Mouse (Mus musculus) embryonic facial prominence, embryonic 12.5 days (tissue): Measurements from ENCODE around the gene Tbc1d17. TPM values are rescaled to one million over a fixed set of nuclear protein-coding genes. Genes with fewer than 3 reads are reported as not detected.
A peak's percentile ranks its signal among the peaks of the same experiment; 100 is the strongest.

ENCODE experiments used
- ATAC-seq: fragments of 200-750 bp; cut with Nextera tagmentation; 2 replicates; pipeline ENCODE4 v1.8.0; 2017; ENCODE audit not compliant: insufficient number of reproducible peaks, insufficient read depth, low FRiP score, low TSS enrichment
- H3K27ac ChIP-seq: fragments of 300-500 bp; sonication (generic); 2 replicates; pipeline ENCODE4 v1.5.1; 2016; ENCODE audit warnings: mild to moderate bottlenecking
- H3K27me3 ChIP-seq: fragments of 300-500 bp; sonication (generic); 2 replicates; pipeline ENCODE4 v1.6.1; 2016; ENCODE audit warnings: mild to moderate bottlenecking, moderate library complexity
- H3K36me3 ChIP-seq: fragments of 300-500 bp; sonication (generic); 2 replicates; pipeline ENCODE4 v1.6.1; 2016; ENCODE audit warnings: mild to moderate bottlenecking
- H3K4me1 ChIP-seq: fragments of 300-500 bp; sonication (generic); 2 replicates; pipeline ENCODE4 v1.6.1; 2016
- H3K4me2 ChIP-seq: fragments of 300-500 bp; sonication (generic); replicated peaks from 2 replicates; pipeline ENCODE4 v1.6.1; 2016; ENCODE audit warnings: mild to moderate bottlenecking, moderate library complexity
- H3K4me3 ChIP-seq: fragments of 300-500 bp; sonication (generic); 2 replicates; pipeline ENCODE4 v1.5.1; 2016; ENCODE audit warnings: mild to moderate bottlenecking
- H3K9ac ChIP-seq: fragments of 300-500 bp; sonication (generic); 2 replicates; pipeline ENCODE4 v1.6.1; 2016; ENCODE audit warnings: mild to moderate bottlenecking, moderate library complexity
- H3K9me3 ChIP-seq: fragments of 300-500 bp; sonication (generic); 2 replicates; pipeline ENCODE4 v1.6.1; 2016; ENCODE audit warnings: mild to moderate bottlenecking, moderate library complexity
- WGBS: fragments of 180-500 bp; shearing (Covaris S2); methylation state at CpG from one replicate; pipeline ENCODE4 v1.1.7; 2016; 5-methylcytosine and 5-hydroxymethylcytosine counted together
- polyA plus RNA-seq: library from polyadenylated mRNA; unstranded; fragments of >200 nt; fragmentation: Nextera tagmentation; extraction: Ambion mirVana; gene quantifications from 2 replicates; pipeline ENCODE4 v1.2.1, GENCODE M21; 2016

The Tbc1d17 gene
- polyA plus RNA-seq, 1 experiment from 2014 or later: 105 TPM

DNA sequence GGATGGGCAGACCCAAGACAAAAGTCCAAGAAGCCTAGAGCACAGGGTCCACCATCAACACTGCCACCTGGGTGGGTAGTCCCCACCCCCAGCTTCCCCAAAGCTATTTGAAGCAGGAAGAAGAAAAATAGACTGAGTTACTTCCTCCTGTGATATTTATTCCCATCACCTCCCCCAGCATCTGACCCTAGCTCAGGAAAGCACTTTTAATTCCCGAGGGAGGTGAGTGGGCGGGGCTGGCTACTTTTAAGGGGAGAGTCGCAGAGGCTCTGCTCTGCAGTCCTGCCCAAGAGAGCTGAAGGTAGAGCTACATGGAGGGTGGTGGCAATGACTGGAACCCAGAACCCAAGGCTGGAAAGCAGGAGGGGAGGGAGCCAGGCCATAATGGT lies 12.9 kb downstream of the Tbc1d17 start:
- H3K27ac ChIP-seq: no peak overlapping the region
- H3K4me1 ChIP-seq: peaks cover 19% of the 10 kb centered on the region
- no peak overlapping the region for H3K4me3 ChIP-seq
- no peak overlapping the region for H3K9ac ChIP-seq
- peaks cover 26% of the 10 kb centered on the region for H3K27me3 ChIP-seq
- ATAC-seq: no peak
- no peaks in the 10 kb centered on the region for H3K9me3 ChIP-seq
- H3K4me2 ChIP-seq: no peak overlapping the region
- 44% methylated on average over 3 of the region's 3 CpGs for WGBS
- peaks cover 20% of the 10 kb centered on the region for H3K36me3 ChIP-seq

DNA sequence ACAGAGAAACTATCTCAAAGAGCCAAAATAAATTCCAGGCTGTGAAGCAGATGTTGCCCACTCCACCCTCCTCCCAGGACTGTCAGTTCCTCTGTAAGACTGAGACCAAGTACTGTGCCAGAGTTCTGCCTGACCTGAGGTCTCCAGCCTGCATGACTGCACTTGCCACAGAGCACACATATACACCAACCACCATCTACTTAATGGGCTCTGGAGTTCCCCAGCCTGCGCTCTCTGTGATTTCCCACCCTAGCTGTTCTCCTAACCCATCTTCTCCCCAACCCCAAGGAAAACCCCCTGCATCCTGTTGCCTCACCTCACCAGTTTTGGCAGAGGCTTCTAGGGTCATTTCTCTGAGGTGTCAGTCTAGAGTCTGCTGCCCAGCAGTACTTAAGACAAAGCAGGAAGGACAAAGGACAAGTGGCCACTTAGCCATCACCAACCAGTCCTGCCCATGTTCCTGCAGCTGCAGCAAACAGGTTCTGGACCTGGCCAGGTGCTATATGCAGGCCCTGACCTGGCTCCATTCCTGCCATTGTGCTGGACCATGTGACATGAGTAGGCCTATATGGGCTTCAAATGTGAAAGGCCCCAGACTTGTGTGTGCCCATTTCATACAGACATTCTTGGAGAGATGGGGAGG lies 13.4 kb downstream of the Tbc1d17 start:
- no peak overlapping the region for H3K4me2 ChIP-seq
- H3K36me3 ChIP-seq: peaks cover 21% of the 10 kb centered on the region
- peaks cover 21% of the 10 kb centered on the region for H3K27me3 ChIP-seq
- WGBS: 100% methylated on average over 1 of the region's 1 CpGs
- peaks cover 19% of the 10 kb centered on the region for H3K4me1 ChIP-seq
- no peak overlapping the region for H3K9ac ChIP-seq
- H3K4me3 ChIP-seq: no peak overlapping the region
- no peak overlapping the region for H3K27ac ChIP-seq
- no peaks in the 10 kb centered on the region for H3K9me3 ChIP-seq
- no peak for ATAC-seq

DNA sequence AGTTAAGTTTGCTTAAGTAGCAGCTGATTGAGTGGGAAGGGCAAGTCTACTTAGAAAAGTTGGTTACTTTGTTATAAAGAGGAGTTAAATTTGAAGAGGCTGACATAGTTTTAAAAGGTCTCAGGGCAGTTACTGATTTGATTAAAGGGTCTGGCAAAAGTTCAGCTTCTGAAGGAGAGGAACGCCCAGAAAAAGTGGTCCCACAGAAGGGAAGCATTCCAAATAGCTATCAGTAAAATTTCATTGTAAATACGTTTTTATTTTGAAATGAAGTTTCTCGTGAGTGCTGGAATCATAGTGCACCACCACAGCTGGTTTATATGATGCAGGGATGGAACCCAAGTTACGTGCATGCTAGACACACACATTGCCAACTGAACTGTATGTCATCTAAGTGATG lies 16.1 kb downstream of the Tbc1d17 start:
- Histone ChIP-seq H3K36me3 (peaks cover 43% of the 10 kb centered on the region), H3K9ac (no peak overlapping the region), H3K27ac (no peak overlapping the region), H3K27me3 (no peaks in the 10 kb centered on the region), H3K4me3 (no peak overlapping the region), H3K4me1 (peaks cover 5% of the 10 kb centered on the region; the same call in 1 of the 2 replicates), H3K9me3 (no peaks in the 10 kb centered on the region), H3K4me2 (no peak overlapping the region)
- no peak for ATAC-seq
- 75% methylated on average over 4 of the region's 4 CpGs for WGBS

DNA sequence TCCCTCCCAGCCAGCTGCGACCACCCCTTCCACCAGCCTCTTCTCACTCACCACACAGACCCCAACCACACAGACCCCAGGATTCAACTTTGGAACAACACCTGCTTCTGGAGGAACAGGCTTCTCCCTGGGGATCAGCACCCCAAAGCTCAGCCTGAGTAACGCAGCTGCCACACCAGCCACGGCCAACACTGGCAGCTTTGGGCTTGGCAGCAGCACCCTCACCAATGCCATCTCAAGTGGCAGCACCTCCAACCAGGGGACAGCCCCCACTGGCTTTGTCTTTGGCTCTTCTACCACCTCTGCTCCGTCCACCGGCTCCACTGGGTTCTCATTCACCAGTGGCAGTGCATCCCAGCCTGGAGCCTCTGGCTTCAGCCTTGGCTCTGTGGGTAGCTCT lies 20.2 kb downstream of the Tbc1d17 start:
- no peak overlapping the region for H3K4me3 ChIP-seq
- H3K27me3 ChIP-seq: no peaks in the 10 kb centered on the region
- WGBS: 89% methylated on average over 5 of the region's 5 CpGs
- peaks cover 46% of the 10 kb centered on the region for H3K36me3 ChIP-seq
- H3K27ac ChIP-seq: no peak overlapping the region
- no peak overlapping the region for H3K9ac ChIP-seq
- no peaks in the 10 kb centered on the region for H3K9me3 ChIP-seq
- peaks cover 9% of the 10 kb centered on the region; the same call in 1 of the 2 replicates for H3K4me1 ChIP-seq
- no peak for ATAC-seq
- no peak overlapping the region for H3K4me2 ChIP-seq

DNA sequence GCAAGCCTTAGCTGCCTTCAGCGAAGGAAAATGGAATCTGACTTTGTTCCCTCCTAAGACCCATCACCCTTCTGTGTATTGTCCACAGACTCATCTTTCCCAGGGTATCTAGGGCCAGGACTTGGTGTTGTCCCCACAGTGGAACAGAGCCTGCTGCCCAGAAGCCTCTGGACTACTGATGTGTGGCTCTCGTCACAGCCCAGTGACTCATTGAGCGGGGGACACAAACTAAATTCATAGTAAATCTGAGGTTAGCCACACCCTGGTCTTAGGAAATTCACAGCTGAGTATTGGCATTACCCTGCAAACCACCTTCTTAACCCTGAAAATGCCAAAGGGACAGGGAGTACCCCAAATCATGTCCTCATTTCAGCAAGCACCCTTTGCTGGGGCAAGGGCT lies 22.1 kb downstream of the Tbc1d17 start:
- ATAC-seq: no peak
- no peak overlapping the region for H3K9ac ChIP-seq
- H3K4me3 ChIP-seq: no peak overlapping the region
- peaks cover 41% of the 10 kb centered on the region for H3K36me3 ChIP-seq
- peaks cover 19% of the 10 kb centered on the region; the same call in 1 of the 2 replicates for H3K4me1 ChIP-seq
- no peaks in the 10 kb centered on the region for H3K9me3 ChIP-seq
- no peak overlapping the region for H3K27ac ChIP-seq
- no peak overlapping the region for H3K4me2 ChIP-seq
- no peaks in the 10 kb centered on the region for H3K27me3 ChIP-seq
- 92% methylated on average over 3 of the region's 3 CpGs for WGBS

DNA sequence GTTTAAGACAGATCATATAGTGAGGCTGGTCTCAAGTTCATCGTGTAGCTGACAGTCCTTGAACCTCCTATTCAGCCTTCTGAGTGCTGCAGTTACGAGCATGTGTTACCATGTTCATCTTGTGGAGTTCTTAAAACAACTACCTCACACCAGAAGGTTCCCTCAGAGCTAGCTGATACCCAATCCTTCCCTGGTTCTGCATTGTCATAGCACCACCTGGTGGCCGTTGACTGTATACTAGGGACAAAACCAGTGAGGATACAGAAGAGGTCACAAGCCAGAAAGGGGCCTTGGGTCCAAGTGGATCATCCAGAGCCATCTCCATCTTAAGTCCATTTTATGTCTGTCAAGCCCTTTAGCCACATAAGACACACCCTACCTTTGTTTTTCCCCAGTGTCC lies 24.0 kb downstream of the Tbc1d17 start:
- Histone ChIP-seq H3K27me3 (no peaks in the 10 kb centered on the region), H3K9me3 (no peaks in the 10 kb centered on the region), H3K4me2 (no peak overlapping the region), H3K4me3 (no peak overlapping the region), H3K9ac (no peak overlapping the region), H3K36me3 (peaks cover 22% of the 10 kb centered on the region), H3K4me1 (peaks cover 24% of the 10 kb centered on the region), H3K27ac (no peak overlapping the region)
- no peak for ATAC-seq
- 31% methylated on average over 3 of the region's 3 CpGs for WGBS

DNA sequence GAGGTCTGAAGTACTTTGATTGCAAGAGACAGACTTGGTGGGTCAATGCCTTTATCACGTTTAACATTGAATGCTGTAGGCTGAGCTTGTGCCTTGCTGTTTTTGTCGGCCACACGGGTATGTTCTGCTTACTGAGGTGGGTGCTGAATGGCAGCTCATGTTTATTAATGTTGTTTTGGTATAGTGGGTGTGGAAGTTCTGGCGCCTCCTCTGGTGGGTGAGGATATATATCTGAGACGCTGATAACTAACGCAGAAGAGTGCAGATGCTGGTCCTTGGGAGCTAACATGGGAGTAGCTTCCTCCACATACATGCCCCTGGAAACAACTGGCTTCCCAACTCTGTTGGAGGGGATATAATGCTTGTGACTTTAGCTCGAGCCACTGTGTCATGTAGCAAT lies 25.5 kb downstream of the Tbc1d17 start:
- Histone ChIP-seq H3K4me1 (peaks cover 38% of the 10 kb centered on the region), H3K4me3 (no peak overlapping the region), H3K36me3 (peaks cover 7% of the 10 kb centered on the region), H3K9me3 (no peaks in the 10 kb centered on the region), H3K27me3 (no peaks in the 10 kb centered on the region), H3K9ac (no peak overlapping the region), H3K4me2 (no peak overlapping the region), H3K27ac (no peak overlapping the region)
- no peak for ATAC-seq
- 50% methylated on average over 7 of the region's 7 CpGs for WGBS

DNA sequence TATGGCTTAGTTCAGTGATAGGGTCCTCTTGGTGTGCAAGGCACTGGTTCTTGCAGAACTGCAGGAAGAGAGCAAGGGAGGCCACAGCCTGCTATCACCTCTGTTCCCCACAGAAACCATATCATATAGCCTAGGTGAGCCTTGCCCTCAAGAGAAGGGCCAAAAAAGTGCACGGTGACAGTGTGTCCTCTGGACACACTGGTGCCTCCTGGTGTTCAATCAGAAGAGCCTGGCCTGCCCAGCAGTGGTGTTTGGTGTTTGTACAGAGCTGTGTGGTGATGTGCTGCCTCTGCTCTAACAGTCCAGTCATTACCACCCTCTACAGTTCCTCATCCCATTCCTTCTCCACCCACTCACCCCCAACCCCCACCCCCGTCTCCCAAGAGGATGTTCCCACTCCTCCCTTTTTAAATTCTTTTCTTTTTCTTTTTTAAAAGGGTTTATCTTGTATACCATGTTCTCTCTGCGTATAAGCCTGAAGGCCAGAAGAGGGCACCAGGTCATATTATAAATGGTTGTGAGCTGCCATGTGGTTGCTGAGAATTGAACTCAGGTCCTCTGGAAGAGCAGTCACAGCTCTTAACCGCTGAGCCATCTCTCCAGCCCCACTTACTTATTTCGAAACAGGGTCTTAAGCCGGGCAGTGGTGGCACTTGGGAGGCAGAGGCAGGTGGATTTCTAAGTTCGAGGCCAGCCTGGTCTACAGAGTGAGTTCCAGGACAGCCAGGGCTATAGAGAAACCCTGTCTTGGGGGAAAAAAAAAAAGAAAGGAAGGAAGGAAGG lies 27.0 kb downstream of the Tbc1d17 start:
- Histone ChIP-seq H3K27me3 (no peaks in the 10 kb centered on the region), H3K9ac (no peak overlapping the region), H3K9me3 (no peaks in the 10 kb centered on the region), H3K4me3 (no peak overlapping the region), H3K4me2 (no peak overlapping the region), H3K27ac (no peak overlapping the region), H3K36me3 (peaks cover 3% of the 10 kb centered on the region; the same call in 1 of the 2 replicates), H3K4me1 (peaks cover 49% of the 10 kb centered on the region)
- ATAC-seq: no peak
- 83% methylated on average over 7 of the region's 7 CpGs for WGBS

DNA sequence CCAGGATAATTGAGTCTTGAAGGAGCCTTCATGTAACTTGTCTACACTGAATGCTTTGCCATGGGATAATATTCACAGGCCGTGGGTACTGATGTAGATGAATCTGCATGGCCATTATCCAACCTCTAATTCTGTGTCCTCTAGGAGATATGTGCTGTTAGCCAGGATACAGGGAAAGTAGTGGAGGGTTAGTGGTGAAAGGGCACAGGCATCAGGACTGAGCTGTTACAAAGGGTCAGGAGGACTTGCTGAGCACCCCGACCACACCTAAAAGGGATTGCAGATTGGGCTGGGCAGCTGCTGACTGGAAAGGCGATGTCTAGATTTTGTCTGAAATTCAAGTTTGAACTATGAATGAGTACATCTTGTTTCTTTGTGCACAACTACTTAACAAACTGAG lies 28.4 kb downstream of the Tbc1d17 start:
- Histone ChIP-seq H3K4me3 (no peak overlapping the region), H3K27me3 (no peaks in the 10 kb centered on the region), H3K27ac (no peak overlapping the region), H3K9ac (no peak overlapping the region), H3K4me1 (peaks cover 49% of the 10 kb centered on the region), H3K36me3 (peaks cover under 1% of the 10 kb centered on the region; the same call in 1 of the 2 replicates), H3K9me3 (no peaks in the 10 kb centered on the region), H3K4me2 (no peak overlapping the region)
- WGBS: 90% methylated on average over 3 of the region's 3 CpGs
- ATAC-seq: no peak

DNA sequence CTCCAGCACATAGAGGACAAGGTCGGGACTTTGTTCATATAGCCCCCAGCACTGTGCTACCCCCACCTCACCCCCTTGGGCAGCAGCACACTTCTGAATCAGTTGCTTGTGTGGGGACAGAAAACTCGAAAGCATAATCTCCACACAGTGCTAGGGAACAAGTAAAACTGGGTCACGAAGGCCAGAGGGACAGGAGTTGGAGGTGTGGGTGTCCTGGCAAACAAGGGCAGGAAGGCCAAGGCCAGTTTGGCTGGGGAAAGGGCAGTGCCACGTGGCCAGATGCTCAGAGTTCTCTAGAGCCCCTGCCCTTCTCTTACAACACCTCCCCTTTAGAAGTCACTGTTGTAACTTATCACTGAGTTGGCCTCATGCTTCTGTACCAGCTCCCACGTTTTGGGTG lies 29.0 kb downstream of the Tbc1d17 start:
- no peak overlapping the region for H3K27ac ChIP-seq
- peak overlapping the region; percentile 90 for H3K4me2 ChIP-seq
- H3K9me3 ChIP-seq: no peaks in the 10 kb centered on the region
- peaks cover 54% of the 10 kb centered on the region for H3K4me1 ChIP-seq
- no peak overlapping the region for H3K9ac ChIP-seq
- no peaks in the 10 kb centered on the region for H3K36me3 ChIP-seq
- H3K27me3 ChIP-seq: no peaks in the 10 kb centered on the region
- H3K4me3 ChIP-seq: no peak overlapping the region
- WGBS: 56% methylated on average over 5 of the region's 5 CpGs
- no peak for ATAC-seq

DNA sequence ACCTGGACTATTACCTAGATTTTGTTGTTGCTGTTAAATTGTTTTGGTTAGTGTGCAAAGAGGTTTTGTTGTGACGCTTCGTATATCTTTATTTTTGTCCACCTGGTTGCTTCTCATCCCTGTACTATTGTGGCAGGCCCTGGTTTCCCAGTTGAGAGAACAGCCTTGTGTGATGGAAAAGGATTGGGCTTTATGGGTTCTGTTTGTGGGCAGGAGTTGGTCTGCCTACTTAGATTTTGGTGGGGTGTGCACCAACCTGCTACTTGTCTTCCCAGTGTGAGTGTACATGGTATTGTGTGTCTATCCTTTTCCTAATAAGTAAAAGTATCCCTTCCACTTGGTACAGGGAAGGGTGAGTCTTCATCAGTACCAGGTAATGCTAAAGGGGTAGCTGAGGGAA lies 29.5 kb downstream of the Tbc1d17 start:
- Histone ChIP-seq H3K4me2 (peak overlapping the region; percentile 90), H3K36me3 (no peaks in the 10 kb centered on the region), H3K9me3 (no peaks in the 10 kb centered on the region), H3K9ac (peak overlapping the region; percentile 21; the same call in 1 of the 2 replicates), H3K27me3 (no peaks in the 10 kb centered on the region), H3K27ac (no peak overlapping the region), H3K4me1 (peaks cover 51% of the 10 kb centered on the region), H3K4me3 (peak overlapping the region; percentile 72; the same call in 1 of the 2 replicates)
- 100% methylated on average over 2 of the region's 2 CpGs for WGBS
- ATAC-seq: no peak

DNA sequence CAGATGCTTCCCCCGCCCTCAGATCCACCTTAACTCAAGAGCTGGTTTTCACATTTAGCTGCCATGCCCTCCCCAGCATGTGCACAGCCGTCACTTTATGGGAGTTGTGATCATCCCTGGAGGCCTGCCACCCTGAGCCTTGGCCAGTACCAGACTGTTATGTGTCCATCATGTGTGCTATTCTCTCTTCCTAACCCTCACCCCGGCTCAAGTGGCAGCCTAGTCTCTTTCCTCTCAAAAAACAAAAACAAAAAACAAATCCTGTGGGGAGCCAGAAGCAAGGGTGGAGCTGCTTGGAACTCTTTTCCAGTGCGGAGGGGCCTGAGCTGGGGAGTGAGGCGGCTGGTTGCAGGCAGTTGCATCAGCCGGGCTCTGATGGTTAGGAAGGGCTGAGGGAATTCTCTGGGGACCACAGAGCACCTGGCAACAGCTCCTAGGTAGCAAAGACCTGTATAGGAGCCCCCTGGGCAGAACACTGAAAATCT lies 30.1 kb downstream of the Tbc1d17 start:
- WGBS: 44% methylated on average over 6 of the region's 6 CpGs
- Histone ChIP-seq H3K9me3 (no peaks in the 10 kb centered on the region), H3K27me3 (no peaks in the 10 kb centered on the region), H3K4me2 (peak overlapping the region; percentile 90), H3K27ac (0 out of 2 replicates have a peak overlapping the region, but pooled peaks have one; percentile 11), H3K9ac (peak overlapping the region; percentile 21; the same call in 1 of the 2 replicates), H3K4me3 (peak overlapping the region; percentile 72), H3K36me3 (0 out of 2 replicates have a peak, but pooled peaks cover 6% of the 10 kb centered on the region), H3K4me1 (peaks cover 47% of the 10 kb centered on the region)
- ATAC-seq: no peak
